Mouse (Mus musculus) myocyte (in vitro differentiated cells): ENCODE data around the gene Plekhj1.

Experiments used
- CEBPB ChIP-seq: IDR thresholded peaks from 2 replicates; pipeline ENCODE4 v1.6.1; 2011; ENCODE audit warnings: mild to moderate bottlenecking, moderate library complexity; ENCODE audit not compliant: poor library complexity, insufficient read depth, severe bottlenecking
- MYOD1 ChIP-seq, 3 experiments: IDR thresholded peaks; one replicate each; pipeline ENCODE4 v1.6.1; 2011; ENCODE audit warnings: control low read depth in 2 of 3, low read depth in 2 of 3, mild to moderate bottlenecking in 2 of 3, moderate library complexity in 1 of 3; ENCODE audit not compliant: insufficient read length in 2 of 3, control insufficient read depth in 1 of 3
- POLR2A ChIP-seq: IDR thresholded peaks from one replicate; pipeline ENCODE4 v1.6.1; 2011; ENCODE audit warnings: low read depth, mild to moderate bottlenecking, control low read depth, moderate library complexity; ENCODE audit not compliant: insufficient read length
- POLR2AphosphoS2 ChIP-seq: IDR thresholded peaks from one replicate; pipeline ENCODE4 v1.6.1; 2011; ENCODE audit warnings: low read depth, control low read depth; ENCODE audit not compliant: insufficient read length
- USF1 ChIP-seq: IDR thresholded peaks from one replicate; pipeline ENCODE4 v1.6.1; 2011; ENCODE audit warnings: low read depth, mild to moderate bottlenecking, control low read depth, moderate library complexity

GRCm38 (mm10) chr10:80776358-80776869 is 22.0 kb downstream of the Plekhj1 start:
- no peak for TF ChIP-seq POLR2A
- TF ChIP-seq POLR2AphosphoS2: no peak
- TF ChIP-seq MYOD1 (IDR thresholded peaks at IDR 0.05; ENCODE audit: control insufficient read depth in 1 of 3, insufficient read length in 2 of 3, low read depth in 2 of 3): no peak
- TF ChIP-seq CEBPB: no peak
- no peak for TF ChIP-seq USF1
